Mouse (Mus musculus) liver, embryonic 16.5 days (tissue): Measurements from ENCODE around the gene Snrpd3. TPM values are rescaled to one million over a fixed set of nuclear protein-coding genes. Genes with fewer than 3 reads are reported as not detected.
A peak's percentile ranks its signal among the peaks of the same experiment; 100 is the strongest.
"Not testable (repeated sequence)": the region's sequence is repeated elsewhere in the genome, so short reads cannot be mapped to it uniquely, and the experiment has no call there.

Source experiments
- ATAC-seq: fragments of 200-750 bp; cut with Nextera tagmentation; 2 replicates; pipeline ENCODE4 v1.8.0; 2017; ENCODE audit warnings: low read depth, mild to moderate bottlenecking, moderate number of reproducible peaks, moderate library complexity
- H3K27ac ChIP-seq: fragments of 300-500 bp; sonication (generic); 2 replicates; pipeline ENCODE4 v1.5.1; 2014; ENCODE audit warnings: mild to moderate bottlenecking, low read length
- H3K27me3 ChIP-seq: fragments of 300-500 bp; sonication (generic); 2 replicates; pipeline ENCODE4 v1.6.1; 2014; ENCODE audit warnings: low read depth, low read length, mixed read lengths; ENCODE audit not compliant: control insufficient read depth, insufficient read depth
- H3K36me3 ChIP-seq: fragments of 300-500 bp; sonication (generic); 2 replicates; pipeline ENCODE4 v1.6.1; 2014; ENCODE audit warnings: mild to moderate bottlenecking; ENCODE audit not compliant: control insufficient read depth, insufficient read depth
- H3K4me1 ChIP-seq: fragments of 300-500 bp; sonication (generic); 2 replicates; pipeline ENCODE4 v1.6.1; 2014; ENCODE audit warnings: low read depth, low read length, mixed read lengths; ENCODE audit not compliant: control insufficient read depth
- H3K4me2 ChIP-seq: fragments of 300-500 bp; sonication (generic); 2 replicates; pipeline ENCODE4 v1.6.1; 2014; ENCODE audit warnings: low read depth, low read length, mixed read lengths
- H3K4me3 ChIP-seq: fragments of 300-500 bp; sonication (generic); 2 replicates; pipeline ENCODE4 v1.5.1; 2014; ENCODE audit warnings: low read depth, mild to moderate bottlenecking, low read length
- H3K9ac ChIP-seq: fragments of 300-500 bp; sonication (generic); 2 replicates; pipeline ENCODE4 v1.6.1; 2014; ENCODE audit warnings: low read depth, low read length
- H3K9me3 ChIP-seq: fragments of 300-500 bp; sonication (generic); replicated peaks from 2 replicates; pipeline ENCODE4 v1.6.1; 2016; ENCODE audit warnings: low read length; ENCODE audit not compliant: control insufficient read depth
- WGBS: fragments of 180-500 bp; shearing (Covaris S2); extraction: QIAGEN DNeasy Blood & Tissue Kit; methylation state at CpG from one replicate; pipeline ENCODE4 v1.1.7; 2014; ENCODE audit not compliant: insufficient replicate concordance; 5-methylcytosine and 5-hydroxymethylcytosine counted together
- polyA plus RNA-seq: library from polyadenylated mRNA; unstranded; fragments of >200 nt; fragmentation: Nextera tagmentation; extraction: Ambion mirVana; gene quantifications from 2 replicates; pipeline ENCODE4 v1.2.1, GENCODE M21; 2015

Gene Snrpd3
- polyA plus RNA-seq, 1 experiment from 2014 or later, result 61.7 TPM

GRCm38 (mm10) chr10:75564687-75565265 lies 47.4 kb downstream of the Snrpd3 start:
- no peak for ATAC-seq

GRCm38 (mm10) chr10:75565436-75565835 lies 48.1 kb downstream of the Snrpd3 start:
- H3K27ac ChIP-seq, result peak overlapping the region; percentile 62; the same call in 1 of the 2 replicates
- H3K9ac ChIP-seq, result no peak overlapping the region; the same call in 1 of the 2 replicates
- peaks cover 16% of the 10 kb centered on the region for H3K27me3 ChIP-seq
- no peaks in the 10 kb centered on the region for H3K9me3 ChIP-seq
- peak; percentile 7; the same call in 1 of the 2 replicates for ATAC-seq
- peak overlapping the region; percentile 26 for H3K4me2 ChIP-seq
- H3K36me3 ChIP-seq, result no peaks in the 10 kb centered on the region
- H3K4me1 ChIP-seq, result peaks cover 9% of the 10 kb centered on the region
- no peak overlapping the region for H3K4me3 ChIP-seq
- WGBS, result 7% methylated on average over 6 of the region's 6 CpGs

More at GRCm38 (mm10) chr10:75564687-75565265, 47.4 kb downstream of the Snrpd3 start:
- 45% methylated on average over 12 of the region's 12 CpGs for WGBS
- Histone ChIP-seq H3K27me3 (peaks cover 23% of the 10 kb centered on the region), H3K9ac (no peak overlapping the region), H3K27ac (peak overlapping the region; percentile 62; the same call in 1 of the 2 replicates), H3K4me1 (peaks cover 13% of the 10 kb centered on the region), H3K36me3 (no peaks in the 10 kb centered on the region), H3K9me3 (no peaks in the 10 kb centered on the region), H3K4me2 (0 out of 2 replicates have a peak overlapping the region, but pooled peaks have one; percentile 26), H3K4me3 (no peak overlapping the region)

GRCm38 (mm10) chr10:75565906-75566305 lies 48.6 kb downstream of the Snrpd3 start:
- Histone ChIP-seq H3K36me3 (no peaks in the 10 kb centered on the region), H3K4me1 (peaks cover 9% of the 10 kb centered on the region), H3K4me2 (peak overlapping the region; percentile 26), H3K27ac (peak overlapping the region; percentile 62; the same call in 1 of the 2 replicates), H3K27me3 (peaks cover 11% of the 10 kb centered on the region), H3K9ac (no peak overlapping the region), H3K9me3 (no peaks in the 10 kb centered on the region), H3K4me3 (no peak overlapping the region)
- 28% methylated on average over 7 of the region's 7 CpGs for WGBS
- peak; percentile 69 for ATAC-seq

- H3K9ac ChIP-seq, result no peak overlapping the region
- peak overlapping the region; percentile 62; the same call in 1 of the 2 replicates for H3K27ac ChIP-seq
- H3K4me2 ChIP-seq, result peak overlapping the region; percentile 0; the same call in 1 of the 2 replicates
- H3K36me3 ChIP-seq, result no peaks in the 10 kb centered on the region
- 31% methylated on average over 5 of the region's 5 CpGs for WGBS
- H3K4me1 ChIP-seq, result peaks cover 9% of the 10 kb centered on the region
- H3K4me3 ChIP-seq, result no peak overlapping the region
- peak; percentile 9; the same call in 1 of the 2 replicates for ATAC-seq
- peaks cover 7% of the 10 kb centered on the region for H3K27me3 ChIP-seq
- no peaks in the 10 kb centered on the region for H3K9me3 ChIP-seq
These were observed 49.0 kb downstream of the Snrpd3 start for GRCm38 (mm10) chr10:75566321-75566720.

- not testable (repeated sequence) for H3K27me3 ChIP-seq, H3K9ac ChIP-seq, H3K4me1 ChIP-seq, H3K36me3 ChIP-seq, H3K27ac ChIP-seq, H3K4me2 ChIP-seq, H3K4me3 ChIP-seq, H3K9me3 ChIP-seq, ATAC-seq
- 69% methylated on average over 2 of the region's 2 CpGs for WGBS
These were observed 49.4 kb downstream of the Snrpd3 start for GRCm38 (mm10) chr10:75566765-75567164.

- no peak for ATAC-seq
- 20% methylated on average over 5 of the region's 5 CpGs for WGBS
These were observed 50.7 kb downstream of the Snrpd3 start for GRCm38 (mm10) chr10:75568029-75568428.

GRCm38 (mm10) chr10:75568441-75568840 lies 51.1 kb downstream of the Snrpd3 start:
- Histone ChIP-seq H3K27ac (no peak overlapping the region), H3K4me1 (peaks cover 9% of the 10 kb centered on the region), H3K4me2 (peak overlapping the region; percentile 11), H3K4me3 (peak overlapping the region; percentile 30), H3K9me3 (no peaks in the 10 kb centered on the region), H3K9ac (no peak overlapping the region), H3K27me3 (no peaks in the 10 kb centered on the region), H3K36me3 (no peaks in the 10 kb centered on the region)
- peak; percentile 38; the same call in 1 of the 2 replicates for ATAC-seq
- WGBS, result 19% methylated on average over 11 of the region's 11 CpGs

More at GRCm38 (mm10) chr10:75568029-75568428, 50.7 kb downstream of the Snrpd3 start:
- H3K36me3 ChIP-seq, result no peaks in the 10 kb centered on the region
- peaks cover 9% of the 10 kb centered on the region for H3K4me1 ChIP-seq
- H3K27me3 ChIP-seq, result no peaks in the 10 kb centered on the region
- no peak overlapping the region for H3K4me3 ChIP-seq
- no peak overlapping the region for H3K9ac ChIP-seq
- no peaks in the 10 kb centered on the region for H3K9me3 ChIP-seq
- H3K27ac ChIP-seq, result no peak overlapping the region
- H3K4me2 ChIP-seq, result no peak overlapping the region

- peaks cover 9% of the 10 kb centered on the region for H3K4me1 ChIP-seq
- WGBS, result 40% methylated on average over 4 of the region's 4 CpGs
- no peak for ATAC-seq
- no peaks in the 10 kb centered on the region for H3K36me3 ChIP-seq
- H3K9ac ChIP-seq, result no peak overlapping the region
- no peak overlapping the region for H3K27ac ChIP-seq
- H3K27me3 ChIP-seq, result no peaks in the 10 kb centered on the region
- H3K4me3 ChIP-seq, result peak overlapping the region; percentile 30
- H3K9me3 ChIP-seq, result no peaks in the 10 kb centered on the region
- peak overlapping the region; percentile 11 for H3K4me2 ChIP-seq
These were observed 51.5 kb downstream of the Snrpd3 start for GRCm38 (mm10) chr10:75568851-75569250.

- H3K4me3 ChIP-seq, result no peak overlapping the region
- H3K36me3 ChIP-seq, result no peaks in the 10 kb centered on the region
- H3K27me3 ChIP-seq, result no peaks in the 10 kb centered on the region
- no peak overlapping the region for H3K4me2 ChIP-seq
- H3K9ac ChIP-seq, result no peak overlapping the region
- H3K9me3 ChIP-seq, result no peaks in the 10 kb centered on the region
- no peak for ATAC-seq
- no peak overlapping the region for H3K27ac ChIP-seq
- 51% methylated on average over 10 of the region's 10 CpGs for WGBS
- H3K4me1 ChIP-seq, result no peaks in the 10 kb centered on the region
These were observed 53.8 kb downstream of the Snrpd3 start for GRCm38 (mm10) chr10:75570981-75571657.
